Mouse (Mus musculus) heart, postnatal 0 days (tissue): ENCODE measurements around the gene Skil.
"Not testable (repeated sequence)": the region's sequence is repeated elsewhere in the genome, so short reads cannot be mapped to it uniquely, and the experiment has no call there.

Experiments used
- CTCF ChIP-seq: IDR thresholded peaks from 2 replicates; pipeline ENCODE4 v1.5.1; 2016; ENCODE audit warnings: antibody characterized with exemption, control low read depth, low read depth
- EP300 ChIP-seq: IDR thresholded peaks from 2 replicates; pipeline ENCODE4 v1.6.1; 2016; ENCODE audit warnings: antibody characterized with exemption, low read depth

GRCm38 (mm10) chr3:31145222-31145621 lies 50.4 kb downstream of the Skil start:
- not testable (repeated sequence) for TF ChIP-seq CTCF, EP300
